Mouse (Mus musculus) kidney, postnatal 4 days (tissue): ENCODE results near the gene Prmt2.

ENCODE experiments used
- DNase-seq, 2 experiments: peaks; one replicate each; pipeline ENCODE4 v3.0.0; 2021; ENCODE audit warnings: mixed read lengths in 2 of 2

Prmt2 gene

DNA sequence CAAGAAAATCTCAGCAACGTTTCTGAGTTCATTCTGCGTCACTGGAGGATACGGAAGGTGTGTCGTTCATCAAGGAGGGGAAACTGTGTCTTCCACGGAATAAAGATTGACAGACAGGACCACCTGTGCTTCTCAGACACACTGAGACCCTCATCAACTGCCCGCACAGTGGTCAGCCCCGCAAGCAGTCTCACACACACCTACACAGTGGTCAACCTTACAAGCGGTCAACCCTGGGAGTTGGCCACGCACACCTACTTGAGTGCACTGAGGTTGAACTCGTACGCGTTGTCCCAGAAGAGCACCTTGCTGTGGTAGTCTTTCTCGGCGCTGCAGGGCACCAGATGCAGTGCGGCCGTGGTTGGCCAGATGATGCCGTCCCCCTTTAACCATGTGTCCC lies 20.6 kb downstream of the Prmt2 start:
- DNase-seq, result no peak

DNA sequence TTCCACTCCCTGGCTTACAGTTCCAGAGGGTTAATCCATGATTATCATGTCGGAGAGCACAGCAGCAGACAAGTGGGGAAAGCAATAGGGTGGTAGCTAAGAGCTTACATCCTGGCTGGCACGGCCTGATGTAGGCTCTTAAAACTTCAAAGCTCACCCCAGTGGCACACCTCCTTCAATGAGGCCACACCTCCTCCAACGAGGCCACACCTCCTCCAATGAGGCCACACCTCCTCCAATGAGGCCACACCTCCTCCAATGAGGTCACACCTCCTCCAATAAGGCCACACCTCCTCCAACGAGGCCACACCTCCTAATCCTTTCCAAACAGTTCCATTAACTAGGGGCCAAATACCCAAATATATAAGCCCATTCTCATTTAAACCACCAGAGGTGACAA lies 23.5 kb downstream of the Prmt2 start:
- no peak for DNase-seq

GRCm38 (mm10) chr10:76212121-76212520 lies 25.5 kb downstream of the Prmt2 start:
- no peak for DNase-seq

GRCm38 (mm10) chr10:76210806-76211205 lies 26.9 kb downstream of the Prmt2 start:
- DNase-seq, result no peak

DNA sequence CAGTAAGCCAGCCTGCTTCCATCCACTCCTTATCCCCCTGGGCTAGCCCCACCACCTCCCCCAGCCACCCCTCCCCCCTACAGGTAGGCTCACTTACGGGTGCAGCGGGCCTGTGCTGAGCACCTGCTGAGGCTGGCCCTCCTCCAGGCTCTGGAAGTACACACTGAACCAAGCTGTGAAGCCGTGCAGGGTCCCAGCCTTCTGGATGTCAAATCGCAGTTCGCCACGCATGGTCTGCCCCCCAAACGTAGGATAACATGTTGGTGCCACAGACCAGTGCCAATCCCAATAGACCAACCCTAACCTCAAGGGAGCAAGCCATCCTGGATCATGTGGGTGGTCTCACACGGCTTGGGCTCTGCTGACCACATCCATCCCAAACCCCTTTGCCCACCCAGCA lies 28.4 kb downstream of the Prmt2 start:
- DNase-seq, result no peak

DNA sequence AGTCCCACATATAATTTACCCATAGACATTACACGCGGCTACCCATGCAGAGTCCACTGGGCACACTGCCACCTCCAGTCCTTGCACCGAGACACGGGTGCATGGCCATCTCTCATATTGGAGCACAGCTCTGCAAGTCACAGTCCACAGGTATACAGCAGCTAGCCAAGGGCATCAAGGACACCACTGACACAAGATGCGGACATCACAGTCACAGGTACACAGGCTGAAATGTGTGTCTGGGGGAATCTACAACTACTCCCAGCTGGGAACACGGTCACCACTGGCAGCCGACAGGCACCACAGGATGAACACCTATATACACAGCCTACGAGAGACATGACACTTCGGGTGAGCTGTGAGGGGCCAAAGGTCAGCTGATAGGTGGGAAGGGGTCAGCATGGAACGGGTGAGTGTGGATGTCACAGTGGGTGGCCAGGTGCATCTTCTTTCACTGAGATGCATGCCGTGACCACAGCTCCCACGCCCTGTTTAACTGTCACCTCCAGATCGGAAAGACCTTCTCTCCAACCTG lies 30.3 kb downstream of the Prmt2 start:
- DNase-seq, result no peak

GRCm38 (mm10) chr10:76203798-76204283 lies 33.8 kb downstream of the Prmt2 start:
- DNase-seq, result peak; percentile 53 to 65

DNA sequence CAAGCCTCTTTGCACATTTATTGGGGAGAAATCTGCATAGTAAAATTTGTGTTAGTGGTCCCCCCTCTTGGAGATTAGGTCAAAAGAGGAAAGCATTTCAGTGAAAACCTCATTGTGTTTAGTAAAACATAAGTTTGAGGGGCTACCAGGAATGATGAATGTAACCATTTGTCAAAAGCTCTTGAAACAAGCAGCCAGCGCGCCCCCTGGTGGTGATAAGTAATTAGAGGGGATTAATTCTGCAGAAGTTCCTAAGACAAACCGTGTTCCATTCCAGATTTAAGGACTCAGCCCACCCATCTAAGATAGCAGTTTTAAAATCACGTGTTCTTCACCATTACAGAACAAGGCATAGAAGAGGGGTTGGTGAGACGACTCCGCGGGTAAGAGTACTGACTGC lies 35.7 kb downstream of the Prmt2 start:
- peak; percentile 89 to 90 for DNase-seq

- DNase-seq, result no peak
These were observed 36.2 kb downstream of the Prmt2 start for GRCm38 (mm10) chr10:76201416-76201815.

DNA sequence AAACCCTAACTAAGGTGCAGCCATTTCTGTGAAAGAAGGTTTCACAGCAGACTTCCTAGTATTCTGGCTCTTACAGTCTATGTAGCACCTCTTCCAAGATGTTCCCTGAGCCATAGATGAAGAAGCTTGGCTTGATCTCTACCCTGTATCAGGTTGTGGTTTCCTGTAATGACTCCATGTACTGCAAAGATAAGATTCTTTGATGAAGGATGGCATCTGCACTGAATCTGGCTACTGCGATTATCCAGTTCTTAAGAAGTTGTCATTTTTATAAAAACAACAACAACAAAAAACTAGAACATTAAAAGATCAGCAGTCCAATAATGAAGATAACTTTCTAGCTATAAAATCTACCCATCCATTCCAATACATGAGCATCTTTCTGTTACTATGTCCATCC lies 49.7 kb downstream of the Prmt2 start:
- DNase-seq, result no peak

- no peak for DNase-seq
These were observed 52.4 kb downstream of the Prmt2 start for GRCm38 (mm10) chr10:76185216-76185615.

GRCm38 (mm10) chr10:76174899-76175298 lies 62.8 kb downstream of the Prmt2 start:
- no peak for DNase-seq

- DNase-seq, result no peak
These were observed 79.7 kb downstream of the Prmt2 start for GRCm38 (mm10) chr10:76158009-76158408.

DNA sequence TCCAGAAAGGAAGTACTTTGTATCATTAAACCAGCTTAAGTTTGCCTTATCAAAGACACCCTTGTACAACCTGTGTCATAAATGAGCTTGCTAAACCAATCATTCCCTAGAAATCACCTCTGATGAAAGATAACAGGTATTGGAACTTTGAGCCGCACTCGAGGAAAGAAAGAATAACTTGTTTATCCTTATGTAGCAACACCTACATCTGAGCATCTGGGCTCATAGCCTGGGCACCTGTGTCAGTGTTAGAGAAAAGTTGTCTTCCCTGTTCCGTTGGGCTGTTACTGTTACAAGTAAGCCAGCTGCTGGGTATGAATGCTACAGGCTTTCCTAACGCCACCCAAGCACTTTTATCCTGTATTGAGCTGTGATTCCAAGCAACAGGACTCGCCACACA lies 80.1 kb downstream of the Prmt2 start:
- DNase-seq, result no peak
